Mouse (Mus musculus) cortical plate, adult 2 months (tissue): ENCODE results near the gene Hrh1. TPM values are rescaled to one million over a fixed set of nuclear protein-coding genes. Genes with fewer than 3 reads are reported as not detected.

Experiments
- H3K27ac ChIP-seq: fragments of 200-500 bp; 2 replicates; pipeline ENCODE4 v1.5.1; 2012; ENCODE audit warnings: low read length, control low read depth, inconsistent platforms; ENCODE audit not compliant: insufficient read depth
- H3K4me1 ChIP-seq: fragments of 200-500 bp; 2 replicates; pipeline ENCODE4 v1.6.1; 2011; ENCODE audit warnings: low read length; ENCODE audit not compliant: control insufficient read depth, insufficient read depth
- H3K4me3 ChIP-seq: fragments of 200-500 bp; 2 replicates; pipeline ENCODE4 v1.5.1; 2011; ENCODE audit warnings: mild to moderate bottlenecking, low read length, control low read depth; ENCODE audit not compliant: insufficient read depth
- CTCF ChIP-seq: fragments of 200-500 bp; IDR thresholded peaks from 2 replicates; pipeline ENCODE4 v1.5.1; 2011; ENCODE audit warnings: mild to moderate bottlenecking, control low read depth, low read length; ENCODE audit not compliant: insufficient read depth; ENCODE audit errors: extremely low read depth
- POLR2A ChIP-seq: fragments of 200-500 bp; IDR thresholded peaks from 2 replicates; pipeline ENCODE4 v1.6.1; 2011; ENCODE audit warnings: mild to moderate bottlenecking, low read length, control low read depth; ENCODE audit not compliant: insufficient read depth; ENCODE audit errors: extremely low read depth
- polyA plus RNA-seq: library from polyadenylated mRNA; depleted of rRNA; stranded (reverse); fragments of >200 nt; gene quantifications from 2 replicates; pipeline ENCODE4 v1.2.3, GENCODE M21; 2012

Gene Hrh1
- polyA plus RNA-seq, 1 experiment: 18.8 TPM

GRCm38 (mm10) chr6:114455267-114455666 is 57.5 kb downstream of the Hrh1 start:
- TF ChIP-seq CTCF (0 out of 2 replicates have a peak, but pooled peaks have one; percentile 3), POLR2A (no peak)
- Histone ChIP-seq H3K4me1 (peaks cover 6% of the 10 kb centered on the region), H3K4me3 (no peak overlapping the region), H3K27ac (no peak overlapping the region)

DNA sequence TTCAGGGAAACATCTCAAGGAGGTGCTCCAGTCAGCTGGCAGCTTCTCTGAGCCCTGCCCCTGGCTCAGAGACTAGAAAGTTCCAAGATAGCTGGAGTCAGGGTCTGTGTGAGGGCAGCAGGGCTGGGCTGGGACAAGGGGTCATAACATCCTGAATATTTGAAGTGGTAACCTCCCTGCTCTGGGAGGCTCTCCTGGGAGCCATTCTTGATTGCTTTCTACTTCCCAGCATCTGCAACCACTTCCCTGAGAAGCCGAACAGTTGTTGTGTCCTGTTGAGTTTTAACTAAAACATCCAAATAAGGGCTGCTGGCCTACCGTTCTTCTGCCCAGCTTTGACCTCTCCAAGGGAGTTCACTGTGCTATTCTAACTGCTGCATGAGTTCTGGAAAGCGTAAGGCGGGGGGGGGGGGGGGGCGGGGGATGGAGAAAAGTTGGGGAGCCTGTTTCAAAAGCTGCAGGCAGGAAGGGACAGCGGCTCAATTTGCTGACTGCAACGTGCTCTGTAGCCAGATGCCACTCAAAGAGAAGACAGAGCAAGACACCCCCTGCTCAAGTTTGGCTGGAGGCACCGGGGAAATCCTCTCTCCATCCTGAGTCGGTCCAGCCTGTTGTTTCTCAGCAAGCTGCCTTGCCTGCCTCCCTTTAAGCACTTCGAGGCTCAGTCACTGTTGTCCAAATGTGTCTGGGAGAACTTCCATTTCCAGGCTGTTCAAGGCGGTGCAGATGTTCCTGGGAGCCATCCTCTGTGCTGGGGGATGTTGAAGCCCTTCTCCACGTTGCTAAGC is 58.7 kb downstream of the Hrh1 start:
- TF ChIP-seq POLR2A (no peak), CTCF (no peak)
- Histone ChIP-seq H3K4me1 (peaks cover 6% of the 10 kb centered on the region), H3K27ac (no peak overlapping the region), H3K4me3 (no peak overlapping the region)

GRCm38 (mm10) chr6:114457299-114457698 is 59.6 kb downstream of the Hrh1 start:
- Histone ChIP-seq H3K4me3 (no peak overlapping the region), H3K27ac (no peak overlapping the region), H3K4me1 (peaks cover 6% of the 10 kb centered on the region)
- TF ChIP-seq POLR2A: no peak
- no peak for TF ChIP-seq CTCF

DNA sequence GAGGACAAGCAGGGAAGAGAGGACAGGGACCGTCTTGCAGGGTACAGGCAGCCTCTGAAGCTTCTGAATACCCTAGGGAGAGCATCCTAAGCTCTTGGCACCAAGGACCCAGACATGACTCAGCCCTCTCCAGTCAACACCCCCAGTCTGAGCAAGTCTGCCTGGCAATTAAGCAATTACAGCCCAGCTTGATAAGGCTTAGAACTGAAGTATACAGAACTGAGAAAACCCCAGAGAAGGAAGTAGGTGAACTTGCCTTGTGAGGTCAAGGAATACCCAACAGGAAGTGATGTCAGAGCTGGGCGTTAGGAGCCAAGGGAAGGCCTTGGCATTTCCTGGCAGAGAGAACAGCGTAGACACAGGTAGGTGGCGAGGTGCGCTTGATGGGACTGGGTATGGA is 60.5 kb downstream of the Hrh1 start:
- Histone ChIP-seq H3K27ac (no peak overlapping the region), H3K4me3 (no peak overlapping the region), H3K4me1 (peaks cover 6% of the 10 kb centered on the region)
- TF ChIP-seq CTCF: no peak
- TF ChIP-seq POLR2A: no peak

DNA sequence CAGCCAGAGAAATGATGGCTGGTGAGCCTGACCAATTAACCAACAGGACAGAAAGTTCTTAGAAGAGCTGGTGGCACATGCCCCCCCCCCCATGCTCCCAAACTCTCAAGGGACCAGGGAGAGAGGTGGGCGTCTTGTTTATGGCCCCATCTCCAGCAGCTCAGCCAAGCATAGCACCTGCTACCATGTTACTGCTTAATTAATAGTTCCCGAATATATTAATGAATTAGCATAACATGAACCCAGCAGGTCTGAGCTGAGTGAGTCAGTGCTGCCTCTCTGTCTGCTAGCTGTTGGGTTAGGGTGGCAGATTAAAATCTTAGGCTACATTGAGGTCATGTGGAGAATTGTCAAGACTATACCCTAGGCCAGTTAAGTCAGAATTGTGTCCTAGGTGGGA is 62.2 kb downstream of the Hrh1 start:
- TF ChIP-seq POLR2A: no peak
- TF ChIP-seq CTCF: no peak

DNA sequence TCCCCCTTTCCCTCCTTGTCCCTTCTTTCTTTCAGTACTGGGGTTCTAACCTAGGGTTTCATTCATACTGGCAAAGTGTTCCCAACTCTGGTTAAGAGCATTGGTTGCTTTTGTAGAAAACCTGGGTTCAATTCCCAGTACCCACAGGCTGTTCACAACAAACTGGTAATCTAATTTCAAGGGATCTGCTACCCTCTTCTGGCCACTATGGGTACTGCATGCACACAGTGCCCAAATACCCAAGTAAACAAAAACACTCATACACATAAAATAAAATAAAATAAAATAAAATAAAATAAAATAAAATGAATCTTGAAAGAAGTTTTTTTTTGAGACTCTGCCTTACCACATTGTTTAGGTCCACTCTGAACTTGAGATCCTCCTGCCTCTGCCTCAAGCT is 63.8 kb downstream of the Hrh1 start:
- Histone ChIP-seq H3K27ac (no peak overlapping the region), H3K4me3 (no peak overlapping the region), H3K4me1 (peaks cover 6% of the 10 kb centered on the region)
- TF ChIP-seq POLR2A: no peak
- peak; percentile 23; the same call in 1 of the 2 replicates for TF ChIP-seq CTCF

More for the DNA sequence above, 62.2 kb downstream of the Hrh1 start:
- Histone ChIP-seq H3K4me3 (no peak overlapping the region), H3K27ac (no peak overlapping the region), H3K4me1 (peaks cover 6% of the 10 kb centered on the region)

DNA sequence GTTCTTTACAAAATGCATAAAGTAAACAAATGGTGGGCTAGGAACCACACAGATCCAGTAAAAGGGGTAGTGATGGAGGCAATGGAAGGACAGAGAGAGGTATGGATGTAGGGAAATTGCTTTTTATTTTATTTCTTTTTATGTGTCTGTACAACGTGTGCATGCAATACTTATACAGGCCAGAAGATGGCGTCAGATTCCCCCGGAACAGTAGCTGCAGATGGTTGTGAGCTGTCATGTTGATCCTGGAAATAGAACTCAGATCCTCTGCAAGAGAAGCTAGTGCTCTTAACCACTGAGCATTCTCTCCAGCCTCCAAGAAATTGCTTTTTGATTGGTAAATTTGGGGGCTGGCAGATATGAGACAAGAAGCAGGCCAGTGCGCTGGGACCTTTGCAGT is 65.0 kb downstream of the Hrh1 start:
- Histone ChIP-seq H3K27ac (no peak overlapping the region), H3K4me1 (peaks cover 6% of the 10 kb centered on the region), H3K4me3 (no peak overlapping the region)
- peak; percentile 58 for TF ChIP-seq CTCF
- no peak for TF ChIP-seq POLR2A

GRCm38 (mm10) chr6:114473541-114473940 is 75.8 kb downstream of the Hrh1 start:
- TF ChIP-seq CTCF (no peak), POLR2A (no peak)
- H3K4me1 ChIP-seq: peaks cover 7% of the 10 kb centered on the region; the same call in 1 of the 2 replicates
- 0 out of 2 replicates have a peak overlapping the region, but pooled peaks have one; percentile 10 for H3K27ac ChIP-seq
- no peak overlapping the region for H3K4me3 ChIP-seq

DNA sequence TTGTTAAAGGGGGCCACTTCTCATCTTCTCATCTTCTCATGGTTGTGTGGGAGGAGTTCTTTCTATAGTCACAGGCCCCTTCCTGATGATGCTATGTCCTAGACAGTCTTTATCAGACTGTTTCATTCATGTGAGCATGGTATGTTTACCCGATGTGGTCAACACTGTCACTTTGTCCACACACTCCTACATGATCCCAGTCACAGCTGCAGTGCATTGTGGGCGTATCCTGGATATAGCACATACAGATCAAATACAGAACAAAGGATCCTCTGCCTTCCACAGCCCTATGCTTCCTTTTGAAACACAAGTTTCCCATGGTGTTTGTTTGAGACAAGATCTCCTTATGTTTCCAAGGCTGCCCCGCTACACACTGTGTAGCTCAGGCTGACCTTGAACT is 76.3 kb downstream of the Hrh1 start:
- H3K4me3 ChIP-seq: no peak overlapping the region
- H3K27ac ChIP-seq: no peak overlapping the region; the same call in 1 of the 2 replicates
- H3K4me1 ChIP-seq: peaks cover 7% of the 10 kb centered on the region; the same call in 1 of the 2 replicates
- no peak for TF ChIP-seq POLR2A
- no peak for TF ChIP-seq CTCF

GRCm38 (mm10) chr6:114474911-114475310 is 77.2 kb downstream of the Hrh1 start:
- Histone ChIP-seq H3K4me3 (no peak overlapping the region), H3K27ac (no peak overlapping the region), H3K4me1 (peaks cover 7% of the 10 kb centered on the region; the same call in 1 of the 2 replicates)
- TF ChIP-seq CTCF (no peak), POLR2A (no peak)
